Mouse (Mus musculus): ENCODE results near the gene Pld3. TPM values are rescaled to one million over a fixed set of nuclear protein-coding genes. Genes with fewer than 3 reads are reported as not detected.

The Pld3 gene
- total RNA-seq, 1 experiment, result 77.9 TPM

DNA sequence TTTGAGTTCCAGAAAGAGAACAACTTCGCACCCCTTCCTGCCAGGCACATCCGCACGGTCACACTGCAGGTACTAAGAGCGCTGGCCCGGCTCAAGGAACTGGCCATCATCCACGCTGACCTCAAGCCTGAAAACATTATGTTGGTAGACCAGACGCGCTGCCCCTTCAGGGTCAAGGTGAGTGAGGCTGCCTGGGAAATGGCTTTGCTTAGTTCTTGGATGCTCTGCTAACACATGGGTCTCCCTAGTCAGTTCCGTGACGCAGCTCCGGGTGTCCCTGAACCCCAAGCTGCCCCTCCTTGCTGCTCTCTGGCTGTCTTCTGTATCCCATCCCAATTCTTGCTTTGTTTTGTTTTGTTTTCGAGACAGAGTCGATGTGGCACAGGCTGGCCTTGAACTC is 29.2 kb downstream of the Pld3 start:
- in situ Hi-C loops (cut with MboI; ENCODE audit: low sequenced_read_pairs in 2 of 2, unreplicated experiment in 2 of 2), result no loop called here
- H3K36me3 ChIP-seq (ENCODE audit: control insufficient read depth, insufficient read depth, low read length, poor library complexity, severe bottlenecking), result no peaks in the 10 kb centered on the region; the same call in 1 of the 2 replicates
- no peak overlapping the region for H3K4me3 ChIP-seq (ENCODE audit: insufficient read depth in 1 of 2, low read depth in 1 of 2, low read length in 2 of 2, poor library complexity in 1 of 2, severe bottlenecking in 1 of 2)
- no peak for DNase-seq (ENCODE audit: low read depth, low spot score)
- peaks cover 9 to 28% of the 10 kb centered on the region in 2 experiments; a peak in 3 of 4 replicates for H3K4me1 ChIP-seq (ENCODE audit: control insufficient read depth in 2 of 2, insufficient read depth in 2 of 2, low read length in 2 of 2, poor library complexity in 1 of 2)
- H3K27ac ChIP-seq (ENCODE audit: insufficient read depth, low read depth, low read length, poor library complexity, severe bottlenecking), result no peak overlapping the region
- H3K9ac ChIP-seq (ENCODE audit: insufficient read depth, low read depth, low read length, poor library complexity, severe bottlenecking), result no peak overlapping the region
- H3K9me3 ChIP-seq (ENCODE audit: control insufficient read depth, insufficient read depth, low read depth, low read length), result no peaks in the 10 kb centered on the region
- TF ChIP-seq ZNF384 (IDR thresholded peaks at IDR 0.05; ENCODE audit: low read depth, low read length) (no peak), ZC3H11A (IDR thresholded peaks at IDR 0.05; ENCODE audit: borderline replicate concordance, low read depth, low read length) (no peak), MAFK (IDR thresholded peaks at IDR 0.05; ENCODE audit: insufficient read depth, low read depth, low read length) (no peak), HCFC1 (IDR thresholded peaks at IDR 0.05; ENCODE audit: borderline replicate concordance, insufficient read depth, low read length) (no peak), CHD2 (IDR thresholded peaks at IDR 0.05; ENCODE audit: low read depth, low read length) (no peak)

DNA sequence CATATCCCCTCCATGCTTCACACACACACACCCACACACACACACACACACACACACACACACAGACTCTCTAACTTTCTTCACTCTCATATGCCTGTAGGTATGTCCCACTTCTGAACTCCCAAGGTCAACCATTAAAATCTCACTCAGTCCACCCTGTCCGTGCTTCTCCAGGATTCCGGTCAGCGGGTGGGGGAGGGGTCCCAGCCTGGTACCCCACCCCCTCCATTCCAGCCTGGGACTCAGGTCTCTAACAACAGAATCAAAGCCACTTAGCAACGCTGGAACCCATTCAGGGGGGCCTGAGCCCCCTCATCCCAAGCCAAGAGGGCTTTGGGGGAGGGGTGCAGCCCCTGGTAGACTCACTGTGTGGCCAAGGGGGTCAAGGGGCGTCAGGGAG is 30.1 kb downstream of the Pld3 start, which contains the start of gene Hipk4:
Gene Hipk4, plus strand, starts transcription at position 301 of the 400 bp plus-strand sequence.
- Histone ChIP-seq H3K27ac (ENCODE audit: insufficient read depth, low read depth, low read length, poor library complexity, severe bottlenecking) (peak within 1 kb of the TSS; percentile 35; the same call in 1 of the 2 replicates), H3K9ac (ENCODE audit: insufficient read depth, low read depth, low read length, poor library complexity, severe bottlenecking) (no peak within 1 kb of the TSS), H3K4me1 (ENCODE audit: control insufficient read depth in 2 of 2, insufficient read depth in 2 of 2, low read length in 2 of 2, poor library complexity in 1 of 2) (peaks cover 9 to 28% of the 10 kb centered on the region in 2 experiments; a peak in 3 of 4 replicates), H3K4me3 (ENCODE audit: insufficient read depth in 1 of 2, low read depth in 1 of 2, low read length in 2 of 2, poor library complexity in 1 of 2, severe bottlenecking in 1 of 2) (no peak within 1 kb of the TSS), H3K36me3 (ENCODE audit: control insufficient read depth, insufficient read depth, low read length, poor library complexity, severe bottlenecking) (no peaks in the 10 kb centered on the region; the same call in 1 of the 2 replicates), H3K9me3 (ENCODE audit: control insufficient read depth, insufficient read depth, low read depth, low read length) (no peaks in the 10 kb centered on the region)
- no peak for DNase-seq (ENCODE audit: low read depth, low spot score)
- no peak for TF ChIP-seq HCFC1 (IDR thresholded peaks at IDR 0.05; ENCODE audit: borderline replicate concordance, insufficient read depth, low read length)
- no peak for TF ChIP-seq ZC3H11A (IDR thresholded peaks at IDR 0.05; ENCODE audit: borderline replicate concordance, low read depth, low read length)
- TF ChIP-seq ZNF384 (IDR thresholded peaks at IDR 0.05; ENCODE audit: low read depth, low read length), result no peak
- TF ChIP-seq CHD2 (IDR thresholded peaks at IDR 0.05; ENCODE audit: low read depth, low read length), result no peak
- TF ChIP-seq MAFK (IDR thresholded peaks at IDR 0.05; ENCODE audit: insufficient read depth, low read depth, low read length), result no peak
- in situ Hi-C loops (cut with MboI; ENCODE audit: low sequenced_read_pairs in 2 of 2, unreplicated experiment in 2 of 2), result no loop called here

- in situ Hi-C loops (cut with MboI; ENCODE audit: low sequenced_read_pairs in 2 of 2, unreplicated experiment in 2 of 2), result no loop called here
- peak overlapping the region; percentile 49 for H3K9ac ChIP-seq (ENCODE audit: insufficient read depth, low read depth, low read length, poor library complexity, severe bottlenecking)
- TF ChIP-seq ZNF384 (IDR thresholded peaks at IDR 0.05; ENCODE audit: low read depth, low read length) (no peak), HCFC1 (IDR thresholded peaks at IDR 0.05; ENCODE audit: borderline replicate concordance, insufficient read depth, low read length) (no peak), ZC3H11A (IDR thresholded peaks at IDR 0.05; ENCODE audit: borderline replicate concordance, low read depth, low read length) (no peak), CHD2 (IDR thresholded peaks at IDR 0.05; ENCODE audit: low read depth, low read length) (no peak; the same call in 1 of the 2 replicates), MAFK (IDR thresholded peaks at IDR 0.05; ENCODE audit: insufficient read depth, low read depth, low read length) (no peak)
- peaks cover 7 to 22% of the 10 kb centered on the region in 2 experiments; a peak in 3 of 4 replicates for H3K4me1 ChIP-seq (ENCODE audit: control insufficient read depth in 2 of 2, insufficient read depth in 2 of 2, low read length in 2 of 2, poor library complexity in 1 of 2)
- H3K27ac ChIP-seq (ENCODE audit: insufficient read depth, low read depth, low read length, poor library complexity, severe bottlenecking), result peak overlapping the region; percentile 93
- H3K9me3 ChIP-seq (ENCODE audit: control insufficient read depth, insufficient read depth, low read depth, low read length), result no peaks in the 10 kb centered on the region
- no peak for DNase-seq (ENCODE audit: low read depth, low spot score)
- H3K4me3 ChIP-seq (ENCODE audit: insufficient read depth in 1 of 2, low read depth in 1 of 2, low read length in 2 of 2, poor library complexity in 1 of 2, severe bottlenecking in 1 of 2), result peak overlapping the region in 1 of 2 experiments; percentile 34; a peak in 1 of 4 replicates
- peaks cover 6% of the 10 kb centered on the region; the same call in 1 of the 2 replicates for H3K36me3 ChIP-seq (ENCODE audit: control insufficient read depth, insufficient read depth, low read length, poor library complexity, severe bottlenecking)
These were observed 32.4 kb downstream of the Pld3 start for GRCm38 (mm10) chr7:27520599-27520998.

- Histone ChIP-seq H3K4me1 (ENCODE audit: control insufficient read depth in 2 of 2, insufficient read depth in 2 of 2, low read length in 2 of 2, poor library complexity in 1 of 2) (peaks cover 5 to 18% of the 10 kb centered on the region in 2 experiments; a peak in 3 of 4 replicates), H3K4me3 (ENCODE audit: insufficient read depth in 1 of 2, low read depth in 1 of 2, low read length in 2 of 2, poor library complexity in 1 of 2, severe bottlenecking in 1 of 2) (no peak overlapping the region), H3K9ac (ENCODE audit: insufficient read depth, low read depth, low read length, poor library complexity, severe bottlenecking) (peak overlapping the region; percentile 21; the same call in 1 of the 2 replicates), H3K27ac (ENCODE audit: insufficient read depth, low read depth, low read length, poor library complexity, severe bottlenecking) (peak overlapping the region; percentile 93), H3K9me3 (ENCODE audit: control insufficient read depth, insufficient read depth, low read depth, low read length) (no peaks in the 10 kb centered on the region), H3K36me3 (ENCODE audit: control insufficient read depth, insufficient read depth, low read length, poor library complexity, severe bottlenecking) (peaks cover 6% of the 10 kb centered on the region; the same call in 1 of the 2 replicates)
- DNase-seq (ENCODE audit: low read depth, low spot score), result no peak
- TF ChIP-seq MAFK (IDR thresholded peaks at IDR 0.05; ENCODE audit: insufficient read depth, low read depth, low read length) (no peak), CHD2 (IDR thresholded peaks at IDR 0.05; ENCODE audit: low read depth, low read length) (no peak), ZNF384 (IDR thresholded peaks at IDR 0.05; ENCODE audit: low read depth, low read length) (no peak), HCFC1 (IDR thresholded peaks at IDR 0.05; ENCODE audit: borderline replicate concordance, insufficient read depth, low read length) (no peak), ZC3H11A (IDR thresholded peaks at IDR 0.05; ENCODE audit: borderline replicate concordance, low read depth, low read length) (no peak)
- in situ Hi-C loops (cut with MboI; ENCODE audit: low sequenced_read_pairs in 2 of 2, unreplicated experiment in 2 of 2), result no loop called here
These were observed 32.9 kb downstream of the Pld3 start for GRCm38 (mm10) chr7:27520104-27520503.
